Mouse (Mus musculus) forebrain, embryonic 12.5 days (tissue): ENCODE measurements at regions not wholly inside any gene's neighbourhood (a gene's known extent, or its start where the extent isn't known, plus 50 kb on each side); places are given as distances from the start of the nearest gene placed in this dataset.

Experiments used
- ATAC-seq: fragments of 200-750 bp; cut with Nextera tagmentation; 2 replicates; pipeline ENCODE4 v1.8.0; 2017; ENCODE audit warnings: moderate TSS enrichment; ENCODE audit not compliant: low FRiP score
- H3K27ac ChIP-seq: fragments of 300-500 bp; sonication (generic); 2 replicates; pipeline ENCODE4 v1.5.1; 2016; ENCODE audit warnings: mild to moderate bottlenecking
- H3K27me3 ChIP-seq: fragments of 300-500 bp; sonication (generic); 2 replicates; pipeline ENCODE4 v1.6.1; 2016; ENCODE audit warnings: mild to moderate bottlenecking
- H3K36me3 ChIP-seq: fragments of 300-500 bp; sonication (generic); replicated peaks from 2 replicates; pipeline ENCODE4 v1.6.1; 2016; ENCODE audit warnings: mild to moderate bottlenecking
- H3K4me1 ChIP-seq: fragments of 300-500 bp; sonication (generic); 2 replicates; pipeline ENCODE4 v1.6.1; 2016
- H3K4me2 ChIP-seq: fragments of 300-500 bp; sonication (generic); 2 replicates; pipeline ENCODE4 v1.6.1; 2016; ENCODE audit warnings: mild to moderate bottlenecking, moderate library complexity
- H3K4me3 ChIP-seq: fragments of 300-500 bp; sonication (generic); replicated peaks from 2 replicates; pipeline ENCODE4 v1.5.1; 2016; ENCODE audit warnings: mild to moderate bottlenecking
- H3K9ac ChIP-seq: fragments of 300-500 bp; sonication (generic); 2 replicates; pipeline ENCODE4 v1.6.1; 2016; ENCODE audit warnings: mild to moderate bottlenecking
- H3K9me3 ChIP-seq: fragments of 300-500 bp; sonication (generic); 2 replicates; pipeline ENCODE4 v1.6.1; 2016
- WGBS: fragments of 180-500 bp; shearing (Covaris S2); methylation state at CpG from one replicate; pipeline ENCODE4 v1.1.7; 2016; 5-methylcytosine and 5-hydroxymethylcytosine counted together

GRCm38 (mm10) chr11:64579826-64580225, 143.4 kb upstream of the F930015N05Rik start:
- H3K4me3 ChIP-seq: no peak overlapping the region
- no peak overlapping the region for H3K4me2 ChIP-seq
- no peak overlapping the region for H3K27ac ChIP-seq
- no peak overlapping the region for H3K9ac ChIP-seq
- ATAC-seq: no peak
- H3K36me3 ChIP-seq: no peaks in the 10 kb centered on the region
- 78% methylated on average over 3 of the region's 3 CpGs for WGBS
- H3K4me1 ChIP-seq: no peaks in the 10 kb centered on the region
- H3K9me3 ChIP-seq: no peaks in the 10 kb centered on the region
- no peaks in the 10 kb centered on the region for H3K27me3 ChIP-seq

- no peak for ATAC-seq
- peaks cover 12% of the 10 kb centered on the region; the same call in 1 of the 2 replicates for H3K4me1 ChIP-seq
- H3K27me3 ChIP-seq: no peaks in the 10 kb centered on the region
- H3K36me3 ChIP-seq: no peaks in the 10 kb centered on the region
- 81% methylated on average over 6 of the region's 6 CpGs for WGBS
- no peaks in the 10 kb centered on the region for H3K9me3 ChIP-seq
- H3K4me3 ChIP-seq: no peak overlapping the region
- no peak overlapping the region for H3K4me2 ChIP-seq
- no peak overlapping the region for H3K9ac ChIP-seq
- H3K27ac ChIP-seq: no peak overlapping the region
Measured at GRCm38 (mm10) chr11:64586056-64586455, 149.6 kb upstream of the F930015N05Rik start.

GRCm38 (mm10) chr11:64587034-64587710, 150.7 kb upstream of the F930015N05Rik start:
- WGBS: 77% methylated on average over 7 of the region's 7 CpGs
- no peak overlapping the region for H3K27ac ChIP-seq
- ATAC-seq: no peak
- no peak overlapping the region for H3K4me3 ChIP-seq
- no peaks in the 10 kb centered on the region for H3K36me3 ChIP-seq
- peaks cover 12% of the 10 kb centered on the region; the same call in 1 of the 2 replicates for H3K4me1 ChIP-seq
- no peaks in the 10 kb centered on the region for H3K27me3 ChIP-seq
- H3K9ac ChIP-seq: no peak overlapping the region
- no peaks in the 10 kb centered on the region for H3K9me3 ChIP-seq
- H3K4me2 ChIP-seq: no peak overlapping the region

GRCm38 (mm10) chr11:64587751-64588600, 151.5 kb upstream of the F930015N05Rik start:
- no peak for ATAC-seq
- Histone ChIP-seq H3K9me3 (no peaks in the 10 kb centered on the region), H3K4me3 (no peak overlapping the region), H3K27me3 (no peaks in the 10 kb centered on the region), H3K27ac (no peak overlapping the region), H3K36me3 (no peaks in the 10 kb centered on the region), H3K4me1 (peaks cover 12% of the 10 kb centered on the region; the same call in 1 of the 2 replicates), H3K9ac (no peak overlapping the region), H3K4me2 (no peak overlapping the region)
- WGBS: 38% methylated on average over 13 of the region's 13 CpGs

- H3K9ac ChIP-seq: no peak overlapping the region
- H3K27me3 ChIP-seq: no peaks in the 10 kb centered on the region
- 65% methylated on average over 6 of the region's 6 CpGs for WGBS
- H3K36me3 ChIP-seq: no peaks in the 10 kb centered on the region
- H3K4me2 ChIP-seq: no peak overlapping the region
- H3K4me1 ChIP-seq: peaks cover 12% of the 10 kb centered on the region; the same call in 1 of the 2 replicates
- no peak overlapping the region for H3K27ac ChIP-seq
- no peak overlapping the region for H3K4me3 ChIP-seq
- no peaks in the 10 kb centered on the region for H3K9me3 ChIP-seq
- ATAC-seq: no peak
Measured at GRCm38 (mm10) chr11:64588601-64588989, 152.1 kb upstream of the F930015N05Rik start.

GRCm38 (mm10) chr11:64589026-64589425, 152.6 kb upstream of the F930015N05Rik start:
- no peak overlapping the region for H3K4me2 ChIP-seq
- WGBS: 86% methylated on average over 7 of the region's 7 CpGs
- no peak for ATAC-seq
- no peaks in the 10 kb centered on the region for H3K36me3 ChIP-seq
- H3K27ac ChIP-seq: no peak overlapping the region
- H3K9me3 ChIP-seq: no peaks in the 10 kb centered on the region
- no peaks in the 10 kb centered on the region for H3K27me3 ChIP-seq
- H3K9ac ChIP-seq: no peak overlapping the region
- peaks cover 12% of the 10 kb centered on the region; the same call in 1 of the 2 replicates for H3K4me1 ChIP-seq
- H3K4me3 ChIP-seq: no peak overlapping the region

GRCm38 (mm10) chr11:64590091-64590490, 153.6 kb upstream of the F930015N05Rik start:
- H3K27ac ChIP-seq: no peak overlapping the region

GRCm38 (mm10) chr11:64592253-64592652, 155.8 kb upstream of the F930015N05Rik start:
- H3K4me3 ChIP-seq: no peak overlapping the region
- whole genome bisulfite sequencing: 80% methylated on average over 2 of the region's 2 CpGs
- H3K9me3 ChIP-seq: no peaks in the 10 kb centered on the region
- H3K4me2 ChIP-seq: no peak overlapping the region
- ATAC-seq: no peak
- no peak overlapping the region for H3K27ac ChIP-seq
- H3K36me3 ChIP-seq: no peaks in the 10 kb centered on the region
- no peaks in the 10 kb centered on the region for H3K27me3 ChIP-seq
- H3K9ac ChIP-seq: no peak overlapping the region
- peaks cover 12% of the 10 kb centered on the region; the same call in 1 of the 2 replicates for H3K4me1 ChIP-seq

More at GRCm38 (mm10) chr11:64590091-64590490, 153.6 kb upstream of the F930015N05Rik start:
- Histone ChIP-seq H3K9ac (no peak overlapping the region), H3K4me2 (no peak overlapping the region), H3K36me3 (no peaks in the 10 kb centered on the region), H3K27me3 (no peaks in the 10 kb centered on the region), H3K4me1 (peaks cover 12% of the 10 kb centered on the region; the same call in 1 of the 2 replicates), H3K9me3 (no peaks in the 10 kb centered on the region), H3K4me3 (no peak overlapping the region)
- WGBS: 92% methylated on average over 4 of the region's 4 CpGs
- no peak for ATAC-seq

- peaks cover 10% of the 10 kb centered on the region for H3K4me1 ChIP-seq
- H3K9ac ChIP-seq: no peak overlapping the region
- 35% methylated on average over 4 of the region's 4 CpGs for WGBS
- H3K36me3 ChIP-seq: no peaks in the 10 kb centered on the region
- H3K4me3 ChIP-seq: no peak overlapping the region
- H3K27me3 ChIP-seq: no peaks in the 10 kb centered on the region
- no peak for ATAC-seq
- no peaks in the 10 kb centered on the region for H3K9me3 ChIP-seq
- H3K4me2 ChIP-seq: no peak overlapping the region
- no peak overlapping the region for H3K27ac ChIP-seq
Measured at GRCm38 (mm10) chr11:64597305-64597704, 160.9 kb upstream of the F930015N05Rik start.

- Histone ChIP-seq H3K4me1 (peaks cover 10% of the 10 kb centered on the region), H3K4me2 (no peak overlapping the region), H3K36me3 (no peaks in the 10 kb centered on the region), H3K27me3 (no peaks in the 10 kb centered on the region), H3K9ac (no peak overlapping the region), H3K27ac (no peak overlapping the region), H3K4me3 (no peak overlapping the region), H3K9me3 (no peaks in the 10 kb centered on the region)
- ATAC-seq: no peak
- WGBS: 77% methylated on average over 3 of the region's 3 CpGs
Measured at GRCm38 (mm10) chr11:64599178-64599577, 162.7 kb upstream of the F930015N05Rik start.

GRCm38 (mm10) chr11:64600201-64601102, 164.0 kb upstream of the F930015N05Rik start:
- 61% methylated on average over 10 of the region's 10 CpGs for WGBS
- no peak for ATAC-seq

GRCm38 (mm10) chr11:64609043-64609442, 172.6 kb upstream of the F930015N05Rik start:
- Histone ChIP-seq H3K9me3 (no peaks in the 10 kb centered on the region), H3K27ac (no peak overlapping the region), H3K4me1 (no peaks in the 10 kb centered on the region), H3K4me3 (no peak overlapping the region), H3K36me3 (no peaks in the 10 kb centered on the region), H3K27me3 (no peaks in the 10 kb centered on the region), H3K4me2 (no peak overlapping the region), H3K9ac (no peak overlapping the region)
- 76% methylated on average over 2 of the region's 2 CpGs for WGBS
- no peak for ATAC-seq

More at GRCm38 (mm10) chr11:64600201-64601102, 164.0 kb upstream of the F930015N05Rik start:
- Histone ChIP-seq H3K4me3 (no peak overlapping the region), H3K27ac (no peak overlapping the region), H3K27me3 (no peaks in the 10 kb centered on the region), H3K9ac (no peak overlapping the region), H3K36me3 (no peaks in the 10 kb centered on the region), H3K4me1 (peaks cover 10% of the 10 kb centered on the region), H3K4me2 (no peak overlapping the region), H3K9me3 (no peaks in the 10 kb centered on the region)
